Mouse (Mus musculus) ES-Bruce4 (cell line): ENCODE data around the gene Exog.

Experiments used
- CTCF ChIP-seq: IDR thresholded peaks from one replicate; pipeline ENCODE4 v1.8.1; 2011; ENCODE audit warnings: low read depth, low read length
- POLR2A ChIP-seq: IDR thresholded peaks from one replicate; pipeline ENCODE4 v1.8.1; 2011; ENCODE audit warnings: low read length; ENCODE audit not compliant: insufficient read depth

DNA sequence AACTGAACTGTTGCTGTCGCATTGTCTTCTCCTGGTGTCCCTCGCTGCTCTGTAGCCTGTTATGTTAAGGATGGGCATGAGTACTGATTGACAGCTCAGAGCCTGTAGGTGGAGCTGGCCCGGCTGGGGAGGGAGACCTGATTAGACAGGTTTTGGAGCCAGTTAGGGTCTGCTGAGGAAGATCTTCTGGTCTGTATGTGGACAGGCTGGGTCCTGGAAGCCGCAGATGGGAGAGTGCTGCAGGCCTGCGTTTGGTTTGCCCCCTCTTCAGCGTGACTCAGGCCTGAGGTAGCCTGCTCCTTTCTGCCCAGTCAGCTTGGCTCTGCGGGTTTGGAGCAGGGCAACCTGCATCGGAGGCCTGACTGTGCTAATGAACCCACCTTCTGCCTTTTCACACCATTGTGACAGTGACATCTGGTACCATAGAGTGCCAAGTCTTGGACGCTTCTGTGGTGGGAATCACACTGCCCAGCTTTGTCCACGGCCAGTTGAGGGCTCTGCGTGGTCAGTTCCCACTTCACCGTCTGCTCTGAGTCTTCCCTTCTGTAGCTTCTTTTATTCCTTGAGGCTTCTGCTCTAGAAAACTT is 24.8 kb upstream of the Exog start:
- TF ChIP-seq CTCF (no peak), POLR2A (no peak)
